Mouse (Mus musculus) ovary, adult 2 months (tissue): Measurements from ENCODE around the gene Pthlh. TPM values are rescaled to one million over a fixed set of nuclear protein-coding genes. Genes with fewer than 3 reads are reported as not detected.

Experiments used
- polyA plus RNA-seq: library from polyadenylated mRNA; depleted of rRNA; stranded (reverse); fragments of >200 nt; gene quantifications from 2 replicates; pipeline ENCODE4 v1.2.3, GENCODE M21; 2012; rRNA removed

Pthlh gene
- polyA plus RNA-seq, result 1.2 and 1.9 TPM in 2 replicates

DNA sequence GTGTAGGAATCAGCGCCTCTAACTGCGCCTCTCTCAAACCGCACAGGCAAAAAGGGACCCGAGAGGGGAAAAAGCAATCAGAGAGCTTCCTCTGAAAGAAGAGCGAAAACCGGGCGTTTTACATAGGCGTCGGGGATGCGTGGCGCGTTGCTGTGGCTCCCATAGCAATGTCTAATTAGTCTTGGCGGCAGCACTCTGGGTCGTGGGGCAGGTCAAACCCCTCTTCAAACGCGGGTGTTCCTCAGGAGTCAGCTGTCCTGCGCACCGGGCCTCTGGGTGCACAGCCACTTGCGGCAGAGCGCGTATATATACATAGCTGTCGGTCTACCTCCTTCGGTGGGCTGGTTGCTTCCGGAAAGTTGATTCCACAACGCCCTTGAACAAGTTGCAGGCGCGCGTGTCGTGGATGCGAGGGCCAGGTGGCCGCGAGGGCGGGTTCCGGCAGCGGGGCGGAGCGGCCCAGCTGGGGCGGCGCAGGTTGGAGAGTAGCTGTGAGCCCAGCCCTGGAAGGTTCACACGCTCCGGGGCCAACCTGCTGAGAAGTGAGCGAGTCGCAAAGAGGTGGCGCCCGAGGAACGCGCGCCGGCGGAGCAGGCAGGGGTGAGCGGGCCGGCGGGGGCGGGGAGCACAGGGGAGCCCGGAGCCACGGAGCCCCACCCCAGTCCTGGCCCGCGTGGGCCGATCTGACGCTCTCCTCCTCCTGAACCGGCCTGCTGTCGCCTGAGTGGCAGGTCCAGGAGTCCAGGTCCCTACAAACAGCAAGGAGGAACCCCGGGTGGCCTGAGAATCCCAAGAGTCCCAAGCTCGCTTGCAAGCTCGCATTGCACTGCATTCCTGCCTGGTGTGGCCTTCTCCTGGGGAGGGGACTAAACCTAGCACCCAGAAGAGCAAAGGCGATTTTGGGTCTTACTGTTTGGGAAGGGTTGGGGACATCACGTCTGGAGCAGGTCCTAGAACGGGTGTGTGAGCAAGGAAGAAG, at the start of gene Pthlh:
Gene Pthlh, minus strand, starts transcription at position 597 of the 979 bp plus-strand sequence.

Other genes with a start within 250 kb of the Pthlh start
- 0.13 and 0.35 TPM in 2 replicates for gene Rep15, start 231.6 kb downstream of the Pthlh start, polyA plus RNA-seq
- gene Mrps35, start 221.4 kb downstream of the Pthlh start, polyA plus RNA-seq, result 8.2 and 11.2 TPM in 2 replicates
- 2.4 and 2.6 TPM in 2 replicates for gene Mansc4, start 177.2 kb downstream of the Pthlh start, polyA plus RNA-seq
- 39.7 and 47.8 TPM in 2 replicates for gene Klhl42, start 172.8 kb downstream of the Pthlh start, polyA plus RNA-seq
- gene Ccdc91, start 211.6 kb upstream of the Pthlh start, polyA plus RNA-seq, result 19.2 and 21.7 TPM in 2 replicates